Mouse (Mus musculus): ENCODE results near the gene Plekha5.
"Not testable (repeated sequence)": the region's sequence is repeated elsewhere in the genome, so short reads cannot be mapped to it uniquely, and the experiment has no call there.

Gene Plekha5

GRCm38 (mm10) chr6:140528414-140528813 lies 104.6 kb downstream of the Plekha5 start:
- no peak for DNase-seq (ENCODE audit: low read depth, low spot score)

GRCm38 (mm10) chr6:140532858-140533257 lies 109.0 kb downstream of the Plekha5 start:
- DNase-seq (ENCODE audit: low read depth, low spot score), result not testable (repeated sequence)

DNA sequence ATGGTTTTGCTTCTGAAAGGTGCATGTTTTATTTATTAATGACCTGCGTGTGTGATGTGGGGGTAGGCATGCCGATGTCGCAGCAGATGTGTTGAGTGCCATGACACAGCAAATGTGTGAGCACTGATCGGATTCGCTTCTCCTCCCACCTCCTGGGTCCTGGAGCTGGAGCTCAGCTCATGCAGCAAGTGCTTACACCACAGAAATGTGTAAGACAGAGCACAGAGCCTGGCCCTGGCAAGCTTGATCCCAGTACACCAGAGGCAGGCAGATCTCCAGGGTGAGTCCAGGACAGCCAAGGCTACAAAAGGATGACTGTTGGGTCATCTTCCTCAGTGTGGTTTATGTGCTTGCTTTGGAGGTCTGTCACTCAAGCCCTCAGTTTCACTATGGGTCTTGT lies 109.8 kb downstream of the Plekha5 start:
- DNase-seq (ENCODE audit: low read depth, low spot score), result no peak

DNA sequence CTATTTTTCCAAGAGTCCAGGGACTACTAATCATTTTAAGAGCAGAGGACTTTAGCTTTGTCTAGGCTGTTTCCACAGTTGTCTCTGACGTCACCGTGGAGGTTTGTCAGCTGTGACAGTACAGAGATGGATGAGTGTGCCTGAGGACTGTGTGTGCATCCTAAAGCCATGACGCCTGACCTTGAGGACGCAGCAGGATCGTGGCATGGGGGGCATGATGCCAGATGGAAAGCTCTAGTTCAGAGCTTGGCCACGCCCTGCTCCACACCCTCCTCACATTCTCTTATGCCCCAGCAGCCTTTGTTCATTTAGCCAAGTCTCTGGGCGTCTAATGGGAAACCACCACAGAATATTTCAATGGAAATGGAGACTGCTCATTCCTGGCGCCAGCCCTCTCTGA lies 111.7 kb downstream of the Plekha5 start:
- DNase-seq (ENCODE audit: low read depth, low spot score), result no peak

DNA sequence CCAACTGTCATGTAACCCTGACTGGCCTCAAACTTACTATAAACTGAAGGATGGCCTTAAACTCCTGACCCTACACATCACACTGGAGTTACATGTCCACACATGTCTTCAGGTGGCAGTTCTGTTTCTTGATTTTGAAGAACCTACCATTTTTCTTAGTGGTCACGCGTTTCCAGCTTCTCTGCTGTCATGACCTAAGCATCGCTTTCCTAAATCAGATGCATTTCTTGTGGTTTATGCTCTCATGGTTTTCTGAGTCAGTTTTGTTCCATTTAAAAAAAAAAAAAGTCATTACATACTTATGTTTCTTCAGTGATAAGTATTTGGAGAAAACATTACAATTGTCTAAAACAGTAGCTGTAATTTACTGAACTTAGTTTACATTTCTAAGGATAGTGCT lies 118.1 kb downstream of the Plekha5 start:
- no peak for DNase-seq (ENCODE audit: low read depth, low spot score)

GRCm38 (mm10) chr6:140543005-140543794 lies 119.3 kb downstream of the Plekha5 start:
- DNase-seq (ENCODE audit: low read depth, low spot score), result no peak

DNA sequence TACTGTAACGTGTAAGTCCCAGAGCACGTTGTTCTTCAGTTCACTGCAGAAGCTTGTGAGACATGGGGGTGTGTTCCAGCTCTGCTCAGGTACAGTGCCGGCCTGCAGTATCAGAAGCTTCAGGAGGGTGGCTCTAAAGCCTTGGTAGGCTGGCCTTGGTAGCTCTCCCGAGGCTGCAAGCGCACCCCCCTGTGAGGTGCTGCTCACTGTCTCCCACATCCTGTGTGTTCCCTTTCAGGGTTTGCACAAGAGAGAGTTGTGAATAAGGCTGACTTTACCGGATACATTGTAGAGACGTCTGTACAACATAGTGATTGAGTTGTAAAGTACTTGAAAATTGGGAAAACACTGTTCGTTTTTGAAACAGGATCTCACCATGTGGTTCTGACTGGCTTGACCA lies 122.2 kb downstream of the Plekha5 start:
- DNase-seq (ENCODE audit: low read depth, low spot score), result no peak

- no peak for DNase-seq (ENCODE audit: low read depth, low spot score)
These were observed 122.9 kb downstream of the Plekha5 start for GRCm38 (mm10) chr6:140546648-140547201.

- DNase-seq (ENCODE audit: low read depth, low spot score), result no peak
These were observed 123.5 kb downstream of the Plekha5 start for GRCm38 (mm10) chr6:140547203-140547944.

- no peak for DNase-seq (ENCODE audit: low read depth, low spot score)
These were observed 124.4 kb downstream of the Plekha5 start for GRCm38 (mm10) chr6:140548082-140548769.

- no peak for DNase-seq (ENCODE audit: low read depth, low spot score)
These were observed 126.9 kb downstream of the Plekha5 start for GRCm38 (mm10) chr6:140550741-140551140.

DNA sequence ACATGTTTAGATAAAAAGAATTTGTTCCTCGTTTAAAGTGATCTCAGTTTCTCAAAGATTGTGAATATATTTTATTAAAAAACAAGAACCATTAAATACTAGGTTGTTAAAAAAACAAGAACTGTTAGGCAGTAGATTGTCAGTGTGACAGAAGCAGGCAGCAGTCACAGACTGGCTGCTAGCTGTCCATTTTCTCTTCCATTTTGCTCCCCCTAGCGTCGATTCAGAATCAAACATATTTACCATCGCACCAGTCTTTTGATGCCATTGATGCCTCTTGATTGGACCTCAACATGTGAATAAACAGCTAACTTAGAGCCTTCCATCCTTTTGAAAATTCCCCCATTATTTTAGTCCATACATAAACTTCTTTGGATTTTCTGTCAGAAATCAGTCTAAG lies 130.4 kb downstream of the Plekha5 start:
- no peak for DNase-seq (ENCODE audit: low read depth, low spot score)

DNA sequence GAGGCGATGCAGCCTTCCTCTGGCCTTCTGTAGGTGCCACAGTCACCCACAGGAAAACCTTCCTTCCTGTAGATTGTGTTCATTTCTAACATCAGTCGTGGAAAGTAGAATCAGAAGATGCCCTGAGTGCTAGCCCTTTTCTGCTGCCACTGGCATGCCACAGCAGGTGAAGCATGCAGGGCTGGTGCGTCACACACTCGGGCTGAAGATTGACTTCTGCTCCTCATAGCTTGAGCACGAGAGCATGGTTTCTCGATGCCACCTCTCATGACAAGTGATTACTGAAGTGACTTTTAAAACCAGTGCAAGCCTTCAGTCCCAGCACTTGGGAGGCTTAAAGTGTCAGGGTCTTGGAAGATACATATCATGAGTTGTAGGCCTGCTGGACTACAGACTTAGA lies 135.6 kb downstream of the Plekha5 start:
- no peak for DNase-seq (ENCODE audit: low read depth, low spot score)

- DNase-seq (ENCODE audit: low read depth, low spot score), result no peak
These were observed 137.5 kb downstream of the Plekha5 start for GRCm38 (mm10) chr6:140561151-140561916.

GRCm38 (mm10) chr6:140561917-140562590 lies 138.2 kb downstream of the Plekha5 start:
- DNase-seq (ENCODE audit: low read depth, low spot score), result no peak

DNA sequence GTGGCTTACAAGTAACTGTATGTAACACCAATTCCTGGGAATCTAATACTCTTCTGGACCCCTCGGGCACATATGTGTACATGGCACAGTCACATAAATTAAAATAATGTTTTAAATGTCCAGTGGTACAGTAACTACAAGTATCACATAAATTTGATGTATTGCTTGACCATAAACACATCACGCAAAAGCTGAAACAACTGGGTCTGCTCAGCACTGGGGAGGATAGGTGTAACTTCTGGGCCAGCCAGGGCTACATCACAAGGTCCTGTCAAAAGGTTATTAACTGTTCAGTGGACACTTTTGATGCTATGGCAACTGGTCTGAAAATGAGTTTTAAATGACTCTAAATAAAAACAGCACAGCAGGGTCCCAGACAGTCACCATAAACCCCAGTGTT lies 143.3 kb downstream of the Plekha5 start:
- no peak for DNase-seq (ENCODE audit: low read depth, low spot score)

DNA sequence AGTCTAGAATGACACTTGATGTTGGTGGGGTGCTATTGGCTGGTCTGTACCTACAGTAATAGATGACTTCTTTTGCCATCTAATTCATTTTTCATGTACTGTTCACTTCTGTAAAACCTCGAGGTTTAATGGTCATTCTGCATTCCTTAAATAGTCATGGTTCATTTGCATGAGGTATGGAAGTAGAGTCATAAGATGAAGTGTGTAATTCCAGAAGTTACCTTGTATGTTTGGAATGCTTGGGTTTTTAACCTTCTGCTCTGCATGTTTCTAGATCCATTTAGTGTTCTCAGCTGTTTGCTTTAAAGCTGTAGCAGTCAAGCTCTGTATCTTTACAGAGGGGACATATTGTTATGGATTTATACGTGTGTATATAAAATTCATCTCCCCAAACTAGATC lies 144.0 kb downstream of the Plekha5 start:
- DNase-seq (ENCODE audit: low read depth, low spot score), result no peak

DNA sequence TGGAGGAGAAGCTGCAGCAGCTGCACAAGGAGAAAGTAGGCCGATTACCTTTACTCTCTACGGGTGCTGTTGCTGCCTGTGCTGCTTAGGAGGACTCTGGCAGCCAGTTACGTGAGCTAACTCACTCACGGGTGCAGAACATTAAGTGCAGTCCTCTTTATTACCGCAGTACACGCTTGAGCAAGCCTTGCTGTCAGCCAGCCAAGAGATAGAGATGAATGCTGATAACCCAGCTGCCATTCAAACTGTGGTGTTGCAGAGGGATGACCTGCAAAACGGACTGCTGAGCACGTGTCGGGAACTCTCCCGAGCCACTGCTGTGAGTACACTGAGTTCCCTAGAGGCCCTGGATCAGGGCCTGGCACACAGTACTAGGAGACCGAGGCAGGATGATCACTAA lies 146.3 kb downstream of the Plekha5 start:
- no peak for DNase-seq (ENCODE audit: low read depth, low spot score)

GRCm38 (mm10) chr6:140574943-140575342 lies 151.1 kb downstream of the Plekha5 start:
- no peak for DNase-seq (ENCODE audit: low read depth, low spot score)

GRCm38 (mm10) chr6:140576133-140576532 lies 152.3 kb downstream of the Plekha5 start:
- no peak for DNase-seq (ENCODE audit: low read depth, low spot score)
